Mouse (Mus musculus): ENCODE results near the gene Cct7. TPM values are rescaled to one million over a fixed set of nuclear protein-coding genes. Genes with fewer than 3 reads are reported as not detected.

The Cct7 gene
- polyA plus RNA-seq, 1 experiment: 60.7 TPM

DNA sequence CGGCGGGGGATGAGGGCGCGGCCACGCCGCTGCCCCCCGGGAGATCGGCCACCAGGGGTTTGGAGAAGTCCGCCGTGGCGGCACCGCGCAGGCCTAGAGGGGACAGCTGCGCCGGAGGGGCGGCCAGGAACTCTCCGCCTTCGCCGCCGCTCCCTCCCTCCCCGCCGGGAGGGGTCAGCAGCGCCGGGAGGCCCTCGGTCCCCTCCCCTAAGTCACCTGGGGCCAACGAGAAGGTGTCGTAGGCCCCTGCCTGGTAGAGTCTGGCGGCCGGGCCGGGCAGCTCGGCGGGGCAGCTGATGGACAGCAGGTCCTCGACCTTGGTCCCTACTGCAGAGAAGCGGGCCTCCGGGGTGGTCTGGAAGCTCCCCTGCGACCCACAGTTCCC lies 60.7 kb downstream of the Cct7 start:
- TF ChIP-seq GATA1 (IDR thresholded peaks at IDR 0.05; ENCODE audit: low read length): no peak

DNA sequence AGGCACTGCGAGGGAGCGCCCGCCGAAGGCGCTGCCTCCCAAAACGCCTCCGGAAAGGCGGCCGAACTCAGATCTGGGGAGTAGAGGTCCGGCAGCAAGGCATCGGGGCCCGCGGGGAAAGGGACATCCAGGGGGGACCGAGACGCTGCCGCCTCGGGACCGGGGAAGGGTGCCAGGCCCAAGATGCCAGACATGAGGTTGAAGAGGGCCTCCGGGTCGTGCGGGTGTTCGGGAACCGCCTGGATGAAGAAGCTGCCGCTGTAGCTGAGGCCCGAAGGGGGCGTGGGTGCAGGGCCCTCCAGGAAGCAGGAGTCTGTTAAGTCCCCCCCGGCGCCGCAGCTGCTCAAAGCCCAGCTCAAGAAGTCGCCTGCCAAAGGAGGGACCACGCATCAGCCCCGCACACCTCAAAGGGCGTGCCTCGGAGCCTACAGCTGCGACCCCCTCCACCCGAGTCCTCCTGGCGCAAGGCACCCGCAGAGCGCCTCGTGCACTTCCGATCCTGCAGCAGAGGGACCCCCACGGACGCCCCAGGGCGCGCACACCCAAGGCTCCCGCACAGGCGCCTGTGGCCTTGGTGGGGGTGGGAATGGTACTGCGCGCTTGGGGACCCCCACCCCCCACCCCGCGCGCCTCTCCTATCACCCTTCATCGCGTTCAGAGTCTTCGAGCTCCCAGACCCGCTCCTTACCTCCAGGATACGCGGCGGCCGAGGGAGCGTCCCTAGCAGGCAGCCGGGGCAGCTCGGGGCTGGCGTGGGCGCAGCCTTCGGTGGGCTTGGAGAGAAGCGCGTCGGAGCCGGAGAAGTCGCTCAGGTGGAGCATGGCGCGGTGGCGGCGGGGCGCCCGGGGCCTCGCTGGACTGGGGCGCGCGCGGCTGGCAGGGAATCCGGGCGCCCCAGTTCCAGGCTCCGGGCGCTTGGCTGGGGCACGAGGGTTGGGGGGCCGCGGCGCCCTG lies 61.5 kb downstream of the Cct7 start:
- TF ChIP-seq GATA1 (IDR thresholded peaks at IDR 0.05; ENCODE audit: low read length): no peak

DNA sequence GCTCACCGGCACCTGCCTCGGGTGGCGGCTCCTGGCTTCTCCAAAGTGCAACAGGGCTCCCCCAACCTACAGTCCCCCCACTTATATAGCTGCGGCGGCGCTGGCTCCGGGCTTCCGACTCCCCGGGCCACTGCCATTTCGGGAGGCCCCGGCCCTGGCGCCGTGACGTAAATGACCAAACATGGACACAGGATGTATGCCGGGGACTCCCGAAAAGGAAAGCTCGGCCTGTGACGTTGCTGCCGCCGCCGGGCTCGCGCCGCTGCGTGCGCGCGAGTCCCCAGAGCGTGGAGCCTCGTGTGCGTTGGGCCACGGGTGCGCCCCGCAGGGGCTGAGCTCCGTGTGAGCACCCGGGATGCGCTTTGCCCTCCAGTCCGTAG lies 62.2 kb downstream of the Cct7 start, which contains the start of gene Egr4:
Gene Egr4, minus strand, starts transcription at position 59 of the 380 bp plus-strand sequence.
- no peak for TF ChIP-seq GATA1 (IDR thresholded peaks at IDR 0.05; ENCODE audit: low read length)

DNA sequence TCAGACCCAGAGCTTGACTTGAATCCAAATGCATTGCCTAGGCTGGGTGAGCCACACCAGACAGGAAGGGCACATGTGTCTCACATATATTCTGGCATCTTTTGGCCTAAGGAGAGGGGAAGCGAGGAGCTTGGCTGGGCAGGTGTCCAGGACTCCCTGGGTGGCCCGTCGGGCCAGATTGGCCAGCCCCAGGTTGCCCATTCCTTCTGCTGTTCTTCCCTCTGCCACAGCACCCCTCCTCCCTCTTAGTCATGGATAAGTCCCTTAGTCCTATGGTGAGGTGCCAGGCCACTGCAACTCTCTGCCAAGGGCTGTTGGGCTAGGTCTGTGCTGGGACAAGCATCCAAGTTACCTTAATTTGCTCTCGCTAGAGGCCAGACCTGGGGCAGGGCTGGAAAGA lies 64.6 kb downstream of the Cct7 start:
- no peak for TF ChIP-seq GATA1 (IDR thresholded peaks at IDR 0.05; ENCODE audit: low read length)

Other genes starting within 250 kb of the Cct7 start
- 0.33 and 0.89 TPM in 2 replicates for gene Sfxn5, start 118.1 kb upstream of the Cct7 start, polyA plus RNA-seq (2012)
- gene Rab11fip5, start 76.9 kb upstream of the Cct7 start, polyA plus RNA-seq (2012): 0.70 and 0.85 TPM in 2 replicates
- not detected in 2 replicates for gene Noto, start 27.6 kb upstream of the Cct7 start, polyA plus RNA-seq (2012)
- 9.5 and 41.8 TPM in 2 replicates for gene Smyd5, start 19.5 kb upstream of the Cct7 start, polyA plus RNA-seq (2012)
- 39.5 and 53.5 TPM in 2 replicates for gene Pradc1, start 456 bp downstream of the Cct7 start, polyA plus RNA-seq (2012)
- not detected in 2 replicates for gene Fbxo41, start 51.5 kb downstream of the Cct7 start, polyA plus RNA-seq (2012)
- gene Egr4, start 62.1 kb downstream of the Cct7 start, polyA plus RNA-seq (2012): not detected in 2 replicates
- gene Alms1, start 136.0 kb downstream of the Cct7 start, polyA plus RNA-seq (2012): 1.3 and 1.7 TPM in 2 replicates

Data from G1E-ER4 (cell line).